Mouse (Mus musculus): Measurements from ENCODE around the gene Dpyd. TPM values are rescaled to one million over a fixed set of nuclear protein-coding genes. Genes with fewer than 3 reads are reported as not detected.

The Dpyd gene
- 12.4 and 20.3 TPM in 2 replicates for polyA plus RNA-seq (2015; fragmentation: Nextera tagmentation; extraction: Ambion mirVana)

GRCm38 (mm10) chr3:118561554-118562310 lies at the start of gene Dpyd:
Dpyd (plus strand) TSS chr3:118562129.

All from adrenal gland, postnatal 0 days (tissue).